Mouse (Mus musculus) liver, postnatal 0 days (tissue): ENCODE measurements around the gene Shmt2. TPM values are rescaled to one million over a fixed set of nuclear protein-coding genes. Genes with fewer than 3 reads are reported as not detected.

Source experiments
- ATAC-seq: fragments of 200-750 bp; cut with Nextera tagmentation; 2 replicates; pipeline ENCODE4 v1.8.0; 2017; ENCODE audit warnings: mild to moderate bottlenecking, moderate library complexity
- DNase-seq: peaks from one replicate; pipeline ENCODE4 v3.0.0-alpha.2; 2016
- H3K27ac ChIP-seq: fragments of 300-500 bp; sonication (generic); 2 replicates; pipeline ENCODE4 v1.5.1; 2014; ENCODE audit warnings: antibody characterized with exemption, moderate library complexity, mild to moderate bottlenecking, low read depth
- H3K27me3 ChIP-seq: fragments of 300-500 bp; sonication (generic); 2 replicates; pipeline ENCODE4 v1.6.1; 2014; ENCODE audit warnings: low read length, control low read depth, mixed read lengths; ENCODE audit not compliant: insufficient read depth
- H3K36me3 ChIP-seq: fragments of 300-500 bp; sonication (generic); replicated peaks from 2 replicates; pipeline ENCODE4 v1.6.1; 2014; ENCODE audit warnings: mild to moderate bottlenecking, control low read depth, low read length, moderate library complexity, mixed read lengths; ENCODE audit not compliant: insufficient read depth
- H3K4me1 ChIP-seq: fragments of 300-500 bp; sonication (generic); 2 replicates; pipeline ENCODE4 v1.6.1; 2014; ENCODE audit warnings: antibody characterized with exemption, mild to moderate bottlenecking, control low read depth; ENCODE audit not compliant: insufficient read depth
- H3K4me2 ChIP-seq: fragments of 300-500 bp; sonication (generic); 2 replicates; pipeline ENCODE4 v1.6.1; 2014; ENCODE audit warnings: low read depth, mild to moderate bottlenecking, low read length, moderate library complexity, mixed read lengths
- H3K4me3 ChIP-seq: fragments of 300-500 bp; sonication (generic); 2 replicates; pipeline ENCODE4 v1.5.1; 2014; ENCODE audit warnings: low read depth, low read length
- H3K9ac ChIP-seq: fragments of 300-500 bp; sonication (generic); replicated peaks from 2 replicates; pipeline ENCODE4 v1.6.1; 2014; ENCODE audit warnings: mild to moderate bottlenecking, moderate library complexity
- H3K9me3 ChIP-seq: fragments of 300-500 bp; sonication (generic); 2 replicates; pipeline ENCODE4 v1.6.1; 2016; ENCODE audit warnings: mild to moderate bottlenecking, control low read depth, low read length, mixed read lengths
- CTCF ChIP-seq: sonication (generic); IDR thresholded peaks from 2 replicates; pipeline ENCODE4 v1.5.1; 2016; ENCODE audit warnings: antibody characterized with exemption, low read depth
- EP300 ChIP-seq: IDR thresholded peaks from 2 replicates; pipeline ENCODE4 v1.6.1; 2016; ENCODE audit warnings: antibody characterized with exemption, low read depth, mild to moderate bottlenecking
- WGBS: fragments of 180-500 bp; shearing (Covaris S2); extraction: QIAGEN DNeasy Blood & Tissue Kit; methylation state at CpG from one replicate; pipeline ENCODE4 v1.1.7; 2014; ENCODE audit not compliant: insufficient replicate concordance; 5-methylcytosine and 5-hydroxymethylcytosine counted together
- polyA plus RNA-seq: library from polyadenylated mRNA; unstranded; fragments of >200 nt; fragmentation: Nextera tagmentation; extraction: Ambion mirVana; gene quantifications from 2 replicates; pipeline ENCODE4 v1.2.1, GENCODE M21; 2015

Shmt2 gene
- polyA plus RNA-seq, 1 experiment from 2014 or later = 75.0 TPM

DNA sequence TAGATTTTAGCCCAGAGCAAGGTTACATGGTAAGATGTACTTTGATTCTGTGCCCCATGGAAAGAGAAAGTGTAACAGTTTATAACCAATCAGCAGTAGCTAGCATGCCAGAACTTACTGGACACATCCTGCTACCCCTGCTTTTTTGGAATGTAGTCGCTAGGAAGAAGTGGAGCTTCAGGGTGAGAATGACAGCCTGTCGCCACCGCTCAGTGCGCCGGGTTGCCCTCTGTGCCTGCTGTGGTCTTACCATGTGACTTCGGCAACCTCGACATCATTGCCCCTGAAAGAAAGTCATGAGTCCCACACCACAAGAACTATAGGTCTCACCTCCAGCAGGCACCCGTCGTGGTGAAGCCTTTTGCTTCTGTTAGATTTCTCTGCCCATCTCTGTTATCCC, 49.5 kb downstream of the Shmt2 start:
- H3K9me3 ChIP-seq = no peaks in the 10 kb centered on the region
- no peak overlapping the region for H3K4me3 ChIP-seq
- TF ChIP-seq EP300 (no peak), CTCF (no peak)
- DNase-seq (no peak), ATAC-seq (no peak)
- no peaks in the 10 kb centered on the region for H3K27me3 ChIP-seq
- peaks cover 30% of the 10 kb centered on the region for H3K36me3 ChIP-seq
- 0 out of 2 replicates have a peak, but pooled peaks cover 2% of the 10 kb centered on the region for H3K4me1 ChIP-seq
- H3K9ac ChIP-seq = no peak overlapping the region
- H3K4me2 ChIP-seq = no peak overlapping the region
- H3K27ac ChIP-seq = no peak overlapping the region
- 79% methylated on average over 9 of the region's 9 CpGs for WGBS

DNA sequence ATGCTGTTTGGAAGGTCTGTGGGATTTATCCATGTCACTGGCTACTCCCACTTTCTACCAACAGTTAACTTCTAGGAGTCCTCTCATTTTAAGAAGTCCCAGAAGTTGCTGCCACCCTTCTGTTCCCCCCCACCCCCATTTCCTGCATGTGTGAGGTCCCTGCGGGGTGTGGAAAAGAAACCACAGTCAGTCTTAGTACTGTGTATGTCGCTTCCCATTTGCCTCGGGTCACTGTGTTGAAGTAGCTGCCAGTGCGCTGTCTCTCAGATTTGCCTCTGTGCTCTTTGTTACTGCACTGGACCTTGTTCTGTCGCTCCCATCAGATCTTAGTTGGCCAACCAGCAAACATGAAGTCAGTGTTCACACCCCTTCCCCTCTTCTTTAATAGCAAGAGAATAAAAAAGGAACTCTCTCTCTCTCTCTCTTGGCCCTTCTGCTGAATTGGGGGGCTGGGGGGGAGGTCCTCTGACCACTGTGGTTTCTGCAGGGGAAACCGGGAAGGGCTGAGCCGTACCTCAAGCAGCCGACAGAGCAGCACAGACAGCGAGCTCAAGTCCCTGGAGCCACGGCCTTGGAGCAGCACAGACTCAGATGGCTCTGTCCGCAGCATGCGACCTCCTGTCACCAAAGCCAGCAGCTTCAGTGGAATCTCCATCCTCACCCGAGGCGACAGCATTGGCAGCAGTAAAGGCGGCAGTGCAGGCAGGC, 50.8 kb downstream of the Shmt2 start:
- no peaks in the 10 kb centered on the region for H3K9me3 ChIP-seq
- H3K9ac ChIP-seq = no peak overlapping the region
- 37% methylated on average over 15 of the region's 15 CpGs for WGBS
- no peak for DNase-seq
- no peaks in the 10 kb centered on the region for H3K27me3 ChIP-seq
- no peak overlapping the region for H3K4me3 ChIP-seq
- H3K4me1 ChIP-seq = 0 out of 2 replicates have a peak, but pooled peaks cover 2% of the 10 kb centered on the region
- peak overlapping the region; percentile 5; the same call in 1 of the 2 replicates for H3K27ac ChIP-seq
- TF ChIP-seq EP300 (no peak), CTCF (no peak)
- 0 out of 2 replicates have a peak overlapping the region, but pooled peaks have one; percentile 13 for H3K4me2 ChIP-seq
- H3K36me3 ChIP-seq = peaks cover 24% of the 10 kb centered on the region
- ATAC-seq = 0 out of 2 replicates have a peak, but pooled peaks have one; percentile 15

Other genes starting within 250 kb of the Shmt2 start
- gene Mbd6, start 233.4 kb downstream of the Shmt2 start, polyA plus RNA-seq = 5.3 and 5.7 TPM in 2 replicates
- gene Mars, start 210.7 kb downstream of the Shmt2 start, polyA plus RNA-seq = 51.3 and 62.3 TPM in 2 replicates
- gene Arhgap9, start 200.5 kb downstream of the Shmt2 start, polyA plus RNA-seq = 13.5 and 14.8 TPM in 2 replicates
- 0.04 TPM in 2 replicates for gene Gli1, start 180.5 kb downstream of the Shmt2 start, polyA plus RNA-seq
- 18.4 and 29.0 TPM in 2 replicates for gene Inhbe, start 168.0 kb downstream of the Shmt2 start, polyA plus RNA-seq
- gene Inhbc, start 152.0 kb downstream of the Shmt2 start, polyA plus RNA-seq = 21.0 and 27.2 TPM in 2 replicates
- 16.6 and 17.3 TPM in 2 replicates for gene R3hdm2, start 142.1 kb downstream of the Shmt2 start, polyA plus RNA-seq
- gene Stac3, start 20.8 kb downstream of the Shmt2 start, polyA plus RNA-seq = 0.21 and 0.57 TPM in 2 replicates
- gene Ndufa4l2, start 7.5 kb downstream of the Shmt2 start, polyA plus RNA-seq = 13.1 and 23.1 TPM in 2 replicates
- not detected in 2 replicates for gene Nxph4, start 12.1 kb upstream of the Shmt2 start, polyA plus RNA-seq
- 44.7 and 49.2 TPM in 2 replicates for gene Lrp1, start 98.7 kb upstream of the Shmt2 start, polyA plus RNA-seq
- 11.3 and 13.0 TPM in 2 replicates for gene Stat6, start 120.5 kb upstream of the Shmt2 start, polyA plus RNA-seq
- gene Nemp1, start 144.5 kb upstream of the Shmt2 start, polyA plus RNA-seq = 5.6 and 6.3 TPM in 2 replicates
- gene Nab2, start 146.1 kb upstream of the Shmt2 start, polyA plus RNA-seq = 2.4 and 4.3 TPM in 2 replicates
- gene Myo1a, start 182.7 kb upstream of the Shmt2 start, polyA plus RNA-seq = 0.07 TPM in 1 of 2 replicates, not detected in the other
- gene Tac2, start 202.0 kb upstream of the Shmt2 start, polyA plus RNA-seq = 1.9 and 2.3 TPM in 2 replicates
- 1.0 and 1.1 TPM in 2 replicates for gene Zbtb39, start 217.1 kb upstream of the Shmt2 start, polyA plus RNA-seq
- gene Gpr182, start 229.3 kb upstream of the Shmt2 start, polyA plus RNA-seq = 16.1 and 17.3 TPM in 2 replicates
- gene Rdh1, start 237.3 kb upstream of the Shmt2 start, polyA plus RNA-seq = 0.20 TPM in 2 replicates
- 0.69 TPM in 1 of 2 replicates, not detected in the other for gene Rdh16f1, start 237.3 kb upstream of the Shmt2 start, polyA plus RNA-seq